Mouse (Mus musculus) natural killer cell, adult 2 months (primary cell): ENCODE measurements around the gene Camk2g.

ENCODE experiments used
- DNase-seq, 2 experiments: peaks; one replicate each; pipeline ENCODE4 v3.0.0; 2022; ENCODE audit warnings: low spot score in 2 of 2

Gene Camk2g

DNA sequence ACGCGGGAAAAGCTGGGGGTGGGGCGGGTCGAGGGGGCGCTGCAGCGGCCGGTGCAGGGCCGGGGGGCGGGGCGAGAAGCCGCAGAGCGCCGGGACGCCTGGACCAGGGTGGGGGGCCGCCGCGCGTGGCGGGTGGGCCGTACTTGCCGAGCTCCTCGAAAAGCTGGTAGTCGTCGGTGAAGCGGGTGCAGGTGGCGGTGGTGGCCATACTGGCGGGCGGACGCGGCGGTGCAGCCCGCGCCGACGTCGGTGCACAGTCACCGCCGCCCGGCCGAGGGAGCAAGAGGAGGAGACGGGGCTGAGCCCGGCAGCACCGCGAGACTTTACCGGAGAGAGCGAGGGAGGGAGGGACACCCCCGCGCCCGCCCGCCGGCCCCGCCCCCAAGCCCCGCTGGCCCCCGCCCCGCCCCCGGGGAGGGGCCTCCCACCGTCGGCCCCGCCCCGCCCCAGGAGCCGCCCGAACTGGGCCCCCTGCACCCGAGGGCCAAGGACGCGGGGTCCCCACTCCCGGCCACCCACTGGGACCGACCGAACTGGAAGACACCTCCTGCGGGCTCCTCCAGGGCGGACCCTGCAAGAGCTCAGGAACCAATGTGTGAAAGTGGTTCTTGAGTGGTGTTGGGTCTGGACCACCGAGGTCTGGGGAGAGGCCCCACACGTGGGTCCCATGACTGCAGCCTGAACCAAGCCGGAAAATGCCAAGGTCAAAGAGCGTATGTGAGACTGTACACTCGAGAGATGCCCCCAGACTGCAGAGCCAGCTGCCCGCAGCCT lies at the start of gene Camk2g:
Gene Camk2g, minus strand, starts transcription at position 331 of the 774 bp plus-strand sequence.
- peak; percentile 73 to 83 for DNase-seq

DNA sequence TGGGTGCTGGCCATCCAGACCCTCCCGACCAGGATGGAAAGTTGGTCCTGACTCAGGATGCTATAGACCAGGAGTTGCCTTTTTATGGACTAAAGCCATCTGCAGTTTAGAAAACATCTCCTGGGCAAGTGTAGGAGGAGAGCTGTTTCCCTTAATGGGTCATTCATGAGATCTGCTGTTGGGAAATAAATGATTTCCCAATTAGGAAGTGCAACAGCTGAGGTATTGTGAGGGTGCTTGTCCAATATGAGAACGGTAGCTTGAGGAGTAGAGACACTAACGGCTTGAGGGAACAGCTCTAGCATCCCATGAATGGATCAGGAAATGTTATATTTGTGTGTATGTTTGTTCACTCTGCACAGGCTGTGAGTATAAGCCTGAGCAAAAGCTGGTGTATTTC lies 48.7 kb upstream of the Camk2g start:
- no peak for DNase-seq

DNA sequence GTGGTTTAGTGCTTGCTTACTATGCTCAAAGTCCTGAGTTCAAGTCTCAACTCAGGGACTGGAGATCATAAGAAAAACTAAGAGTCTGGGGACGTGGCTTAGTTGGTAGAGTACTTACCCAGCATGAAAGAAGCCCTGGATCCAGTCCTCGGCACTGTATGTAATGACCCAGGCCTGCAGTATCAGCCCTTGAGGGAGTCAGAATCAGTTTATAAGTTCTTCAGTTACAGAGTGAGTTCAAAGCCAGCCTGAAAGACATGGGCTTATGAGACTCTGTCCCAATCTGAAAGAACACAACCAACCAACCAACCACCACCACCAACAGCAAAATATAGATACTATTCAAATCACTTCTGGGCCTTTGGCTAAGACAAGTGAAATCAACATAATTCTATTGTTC lies 47.6 kb upstream of the Camk2g start:
- no peak for DNase-seq

DNA sequence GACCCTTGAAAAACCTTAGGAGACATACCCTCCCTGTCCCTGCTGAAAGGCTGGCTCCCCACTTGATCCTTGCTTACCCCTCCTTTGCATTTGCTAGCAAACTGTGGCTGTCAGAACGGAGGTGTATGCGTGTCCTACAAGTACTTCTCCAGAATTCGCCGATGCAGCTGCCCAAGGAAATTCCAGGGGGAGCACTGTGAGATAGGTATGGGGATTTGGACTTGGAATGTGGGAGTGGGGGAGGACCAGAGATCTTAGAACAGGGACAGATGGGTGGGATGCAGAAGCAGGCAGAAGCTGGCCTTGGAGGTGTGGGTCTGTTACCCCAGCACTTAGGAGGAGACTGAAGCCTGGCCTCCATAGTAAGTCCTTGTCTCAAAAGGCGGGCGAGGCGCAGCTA lies 43.8 kb upstream of the Camk2g start:
- no peak for DNase-seq

DNA sequence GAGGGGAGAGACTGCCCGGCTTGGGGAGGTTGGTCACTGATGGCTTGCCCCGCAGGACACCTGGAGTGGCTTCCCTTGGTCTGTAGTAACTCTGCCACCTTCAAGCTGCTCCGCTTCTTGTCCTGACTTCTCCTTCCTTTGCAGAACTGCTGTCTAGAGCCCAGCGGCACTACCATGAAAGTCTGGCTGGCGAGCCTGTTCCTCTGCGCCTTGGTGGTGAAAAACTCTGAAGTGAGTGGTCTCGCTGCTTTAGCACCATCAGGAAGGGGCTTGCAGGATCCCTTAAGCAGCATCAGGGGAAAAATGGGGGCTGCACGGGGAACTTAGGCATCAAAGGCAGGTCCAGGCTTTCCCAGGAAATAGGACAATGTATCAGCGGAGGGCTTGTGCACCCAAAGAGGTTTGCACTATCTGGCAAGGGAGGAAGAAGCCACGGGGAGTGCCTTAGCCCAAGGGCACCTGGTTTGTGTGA lies 43.1 kb upstream of the Camk2g start:
- DNase-seq = no peak

DNA sequence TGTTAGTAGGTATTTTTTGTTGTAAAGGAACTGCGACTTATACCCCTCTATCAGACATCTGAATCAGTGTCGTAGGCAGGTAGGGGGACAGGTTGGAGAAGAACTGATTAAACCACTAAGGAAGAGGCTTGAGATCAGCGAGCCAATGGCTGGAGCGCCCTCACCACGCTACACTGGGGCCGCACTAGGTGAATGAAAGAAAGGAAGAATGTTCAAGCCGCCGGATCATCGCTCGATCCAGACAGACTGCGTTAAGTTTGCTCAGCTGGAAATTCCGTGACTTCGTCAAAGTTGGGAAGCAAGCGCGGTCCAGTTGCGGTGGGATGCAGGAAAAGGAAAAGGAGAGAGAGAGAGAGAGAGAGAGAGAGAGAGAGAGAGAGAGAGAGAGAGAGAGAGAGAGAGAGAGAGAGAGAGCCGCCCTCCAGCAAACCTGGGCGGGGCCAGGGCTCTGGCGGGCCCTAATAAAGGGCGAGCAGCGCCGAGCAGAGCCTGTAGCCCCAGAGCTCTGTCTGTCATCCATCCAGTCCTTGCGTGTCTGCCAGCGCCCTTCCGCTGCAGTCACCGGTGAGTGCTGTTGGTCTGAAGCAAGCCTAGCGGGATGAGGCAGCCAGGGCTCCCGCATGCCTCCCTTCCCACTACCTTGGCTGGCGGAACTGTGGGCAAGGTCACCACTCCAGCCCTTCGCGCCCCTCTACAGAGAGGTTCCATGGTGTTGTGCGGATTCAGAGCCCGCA lies 42.5 kb upstream of the Camk2g start, which contains the start of gene Plau:
Gene Plau, plus strand, starts transcription at position 490 of the 734 bp plus-strand sequence.
- DNase-seq = peak; percentile 48 to 55

DNA sequence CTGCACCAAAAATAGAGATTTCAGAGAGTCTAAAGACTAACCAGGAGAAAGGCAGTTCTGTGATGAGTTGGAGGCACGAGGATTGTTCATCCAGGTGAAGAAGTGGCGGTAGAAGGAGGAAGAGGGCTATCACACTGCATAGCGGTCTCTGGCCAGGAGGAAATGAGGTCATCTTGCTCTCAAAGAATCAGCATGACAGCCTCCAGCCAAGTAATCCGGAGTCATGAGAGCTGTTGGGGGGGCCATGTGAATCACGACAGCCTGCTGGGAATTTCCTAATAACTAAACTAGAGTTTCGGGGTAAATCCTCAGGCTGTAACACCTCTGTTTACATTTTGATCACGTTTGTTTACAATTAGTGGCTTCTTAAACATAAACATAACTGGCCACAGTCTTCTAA lies 40.2 kb upstream of the Camk2g start:
- peak; percentile 21 to 34 for DNase-seq

DNA sequence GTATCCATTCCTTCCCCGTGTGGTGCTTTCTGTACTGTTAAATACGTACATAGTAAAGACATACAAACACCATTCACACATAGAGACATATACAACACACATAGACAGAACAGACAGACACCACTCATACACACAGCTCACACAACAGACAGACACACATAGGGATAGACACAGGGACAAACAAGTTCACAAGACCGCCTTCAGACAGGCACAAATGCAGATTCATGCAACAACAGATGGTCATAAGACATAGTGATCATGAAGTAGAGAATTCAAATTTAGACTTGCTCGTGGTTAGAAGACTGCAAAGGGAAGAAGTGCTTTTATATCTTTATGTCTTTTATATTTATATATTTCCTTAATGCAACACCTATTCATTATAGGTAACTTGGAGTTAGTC lies 39.6 kb upstream of the Camk2g start:
- DNase-seq = no peak

DNA sequence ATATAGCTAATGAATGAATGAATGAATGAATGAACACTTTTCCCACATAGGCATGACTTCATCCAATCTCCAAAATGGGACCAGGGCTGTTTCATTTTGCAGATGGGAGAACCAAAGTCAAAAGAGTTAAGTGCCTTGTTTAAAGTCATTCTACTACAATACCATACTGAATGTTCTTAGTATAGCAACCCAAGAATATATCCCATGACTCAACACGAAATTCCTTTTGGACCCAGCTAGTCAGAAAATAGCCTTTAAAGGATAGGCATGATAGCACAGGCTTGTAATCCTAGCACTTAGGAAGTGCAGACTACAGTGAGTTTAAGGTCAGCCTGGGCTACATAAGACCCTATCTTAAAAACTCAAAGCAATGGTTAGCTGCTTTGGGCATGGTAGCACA lies 38.0 kb upstream of the Camk2g start:
- DNase-seq = no peak

DNA sequence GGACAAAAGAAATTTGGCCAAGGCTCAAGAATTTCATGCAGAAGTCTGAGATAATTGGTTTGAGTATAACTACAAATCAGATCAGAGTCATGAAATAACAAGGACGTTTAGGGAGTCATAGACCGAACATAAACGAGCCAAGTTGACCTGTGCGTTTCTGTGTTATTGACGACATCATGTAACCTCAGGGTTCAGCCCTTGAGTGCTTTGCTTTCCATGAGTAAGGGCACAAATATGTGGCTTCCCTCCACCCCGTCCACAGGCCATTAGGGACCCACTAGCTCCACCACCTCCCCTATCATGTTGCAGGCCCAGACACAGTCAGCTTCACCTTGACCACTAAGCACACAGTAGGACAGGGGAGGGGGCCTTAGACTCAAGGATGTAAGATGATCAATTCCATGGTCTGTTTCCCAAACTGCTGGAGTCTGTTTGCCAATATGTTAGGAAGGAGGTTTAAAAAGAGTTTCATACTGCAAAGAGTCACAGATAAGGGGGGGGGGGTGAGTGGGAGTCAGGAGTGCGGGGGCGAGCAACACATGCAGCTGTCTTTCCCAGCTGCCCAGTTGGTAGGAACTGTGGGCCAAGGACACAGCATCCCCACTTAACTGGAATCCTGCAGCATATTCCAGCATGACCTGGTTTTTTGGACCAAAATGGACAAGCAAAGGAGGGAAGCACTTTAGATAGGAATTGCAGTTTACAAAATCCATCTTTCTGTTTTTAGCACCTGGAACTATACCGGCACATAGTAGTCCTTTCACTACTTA lies 37.4 kb upstream of the Camk2g start:
- DNase-seq = no peak

DNA sequence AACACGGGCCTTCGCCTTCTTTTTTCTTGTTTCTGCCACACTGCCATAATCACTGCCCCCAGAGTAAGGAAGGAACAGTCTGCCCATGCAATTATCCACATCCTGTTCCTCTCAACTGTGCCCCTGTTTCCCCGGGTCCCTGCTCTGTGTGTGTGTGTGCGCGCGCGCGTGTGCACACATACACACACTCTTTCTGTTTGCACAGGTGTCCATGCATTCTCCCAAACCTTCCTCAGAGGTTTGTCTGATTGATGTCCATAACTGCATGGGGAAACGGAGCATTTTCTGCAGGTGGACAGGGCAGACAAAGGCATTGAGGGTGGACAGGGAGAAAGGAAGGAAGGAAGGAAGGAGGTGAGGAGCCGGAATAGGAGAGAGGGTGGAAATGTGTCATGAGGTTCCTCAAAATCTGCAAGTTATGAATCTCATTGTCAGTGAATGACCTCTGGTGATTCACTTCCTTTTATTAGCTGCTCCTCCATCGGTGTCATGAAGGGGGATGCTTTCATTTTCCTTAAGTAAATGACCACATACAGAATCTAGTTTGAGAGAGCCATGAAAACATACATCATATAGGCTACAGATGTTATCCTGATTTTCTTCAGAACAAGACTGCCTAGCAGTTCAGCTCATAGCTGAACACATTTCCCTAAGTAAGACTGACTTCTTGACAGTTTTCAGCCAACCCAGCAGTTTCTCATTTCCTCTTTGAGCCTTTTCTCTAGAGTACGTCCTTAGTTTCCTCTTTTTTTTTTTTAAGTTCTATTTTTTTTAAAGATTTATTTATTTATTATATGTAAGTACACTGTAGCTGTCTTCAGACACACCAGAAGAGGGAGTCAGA lies 35.9 kb upstream of the Camk2g start:
- peak in 1 of 2 experiments; percentile 34 for DNase-seq

DNA sequence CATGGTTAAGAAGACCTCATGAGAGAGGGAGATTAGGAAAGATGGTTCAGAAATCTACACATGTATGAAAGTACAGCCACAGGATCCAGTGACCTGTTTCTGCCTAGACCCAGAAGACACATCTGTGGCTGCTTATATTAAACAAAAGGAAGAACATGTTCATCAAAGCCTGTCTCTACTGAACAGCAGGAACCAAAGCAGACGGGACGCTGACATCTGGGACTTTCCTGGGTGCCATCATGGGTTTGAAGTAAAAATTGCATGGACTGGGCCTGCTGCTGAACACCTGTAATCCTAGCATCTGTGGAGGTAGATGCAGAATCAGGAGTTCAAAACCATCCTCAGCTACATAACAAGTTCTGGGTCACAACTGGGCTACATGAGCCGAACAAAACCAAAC lies 34.6 kb upstream of the Camk2g start:
- DNase-seq = no peak

DNA sequence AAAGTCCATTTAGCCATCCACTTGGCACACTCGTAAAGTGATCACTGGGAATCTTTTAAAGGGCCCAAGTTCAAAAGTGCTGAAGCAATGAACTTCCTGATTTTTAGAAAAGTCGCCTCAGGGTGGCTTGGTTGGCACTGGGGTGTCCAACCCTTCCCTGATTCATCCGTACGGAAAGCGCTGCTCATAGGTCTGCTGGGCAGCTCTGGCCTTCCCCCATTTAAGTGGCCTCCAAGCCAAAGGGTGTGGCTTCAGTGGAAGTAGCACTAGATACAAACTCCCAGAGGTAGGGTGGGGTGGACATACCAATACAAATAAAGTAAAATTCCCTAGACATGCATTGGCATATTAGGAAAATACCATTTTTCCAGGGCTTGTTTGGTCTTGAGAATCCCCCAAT lies 33.6 kb upstream of the Camk2g start:
- no peak for DNase-seq

DNA sequence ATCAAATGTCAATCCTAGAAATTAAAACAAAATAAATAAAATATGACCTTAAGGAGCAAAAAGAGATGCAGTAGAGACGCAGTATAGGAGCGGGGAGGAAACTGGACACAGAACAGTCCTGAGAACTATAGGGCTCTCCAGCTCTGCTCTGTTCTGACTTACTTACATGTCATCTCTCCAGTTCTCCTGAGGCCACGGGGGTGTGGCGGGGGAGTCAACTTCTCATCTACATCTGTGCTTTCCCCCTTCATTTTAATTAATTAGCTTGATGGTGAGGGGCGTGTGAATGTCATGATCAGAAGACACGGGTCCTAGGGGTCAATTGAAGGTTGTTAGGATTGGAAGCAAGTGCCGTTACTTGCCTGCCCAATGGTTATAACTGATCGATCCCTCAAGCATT lies 33.2 kb upstream of the Camk2g start:
- no peak for DNase-seq

DNA sequence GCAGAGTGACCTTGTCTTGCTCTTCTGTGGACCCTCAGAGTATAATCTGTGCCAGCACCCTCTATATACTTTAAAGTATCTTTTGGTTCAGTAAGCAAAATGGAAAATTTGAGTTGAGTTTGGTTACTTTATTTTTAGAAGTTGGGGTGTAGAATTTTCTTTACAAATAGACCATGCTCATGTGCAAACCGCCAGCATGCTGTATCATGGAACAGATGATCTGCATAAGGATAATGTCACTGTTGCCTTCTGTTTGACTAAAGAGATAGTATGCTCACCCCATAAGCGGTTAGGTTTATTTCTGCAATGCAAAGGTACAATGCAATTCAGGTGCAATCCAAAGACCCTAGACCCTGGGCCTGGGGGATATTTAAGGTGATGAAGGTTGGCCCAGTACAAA lies 31.6 kb upstream of the Camk2g start:
- DNase-seq = no peak

DNA sequence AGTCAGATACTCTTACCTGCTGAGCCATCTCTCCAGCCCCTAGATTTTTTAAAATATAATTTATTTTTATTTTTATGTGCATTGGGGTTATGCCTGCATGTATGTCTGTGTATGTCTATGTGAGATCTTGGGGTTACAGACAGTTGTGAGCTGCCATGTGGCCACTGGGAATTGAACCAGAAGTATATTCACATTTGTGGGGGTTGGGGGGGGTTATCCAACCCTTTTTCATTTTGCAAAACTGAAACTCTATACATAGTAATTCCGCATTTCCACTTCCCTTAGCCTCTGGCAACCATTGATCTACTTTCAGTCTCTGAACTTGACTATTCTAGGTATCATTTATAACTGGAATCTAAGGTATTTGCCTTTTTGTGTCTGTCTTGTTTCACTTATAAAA lies 30.6 kb upstream of the Camk2g start:
- no peak for DNase-seq

DNA sequence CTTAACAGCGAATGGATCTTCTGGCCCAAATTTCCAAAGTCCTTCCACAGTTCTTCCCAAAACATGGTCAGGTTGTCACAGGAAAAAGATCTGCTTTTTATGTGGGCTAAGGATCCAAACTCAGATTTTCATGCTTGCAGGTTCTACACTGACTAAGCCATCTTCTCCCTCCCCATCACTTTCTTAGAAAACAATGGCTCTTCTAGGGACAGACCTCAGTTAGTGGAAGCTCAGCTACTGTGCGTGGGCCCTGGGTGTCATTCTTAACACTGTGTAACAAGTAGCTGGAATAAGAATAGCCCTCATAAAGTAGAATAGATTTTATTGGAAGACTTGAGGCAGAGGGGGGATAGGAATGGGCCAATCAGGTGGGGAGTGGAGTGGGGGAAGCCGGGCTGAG lies 21.6 kb upstream of the Camk2g start:
- no peak for DNase-seq

DNA sequence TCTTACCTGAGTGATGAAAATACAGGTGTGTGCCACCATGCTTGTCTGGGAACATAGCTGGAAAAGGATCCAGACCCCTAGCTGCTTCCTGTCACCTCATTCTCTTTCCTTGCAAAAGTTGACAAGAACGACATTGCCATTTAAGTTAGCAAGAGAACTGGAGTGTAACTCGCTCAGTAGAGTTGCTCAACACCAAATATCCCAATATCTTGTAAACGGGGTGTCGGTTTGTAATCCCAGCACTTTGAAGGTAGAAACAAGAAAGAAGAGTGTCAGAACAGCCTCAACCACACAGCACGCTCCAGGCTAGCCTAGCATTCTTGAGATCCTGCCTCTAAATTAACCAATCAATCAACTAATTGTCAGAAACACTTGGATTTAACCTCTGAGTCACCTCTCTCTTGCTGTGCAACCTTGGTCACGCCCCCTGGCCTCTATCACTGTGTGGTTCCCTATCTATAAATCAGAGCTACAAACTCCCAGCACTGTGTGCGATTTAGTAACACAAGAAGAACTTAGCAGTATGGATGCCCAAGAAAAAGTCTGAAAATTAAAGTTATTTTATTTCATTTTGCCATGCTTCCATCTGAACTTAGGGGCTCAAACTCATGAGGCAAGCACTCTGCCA lies 18.0 kb upstream of the Camk2g start:
- DNase-seq = no peak

DNA sequence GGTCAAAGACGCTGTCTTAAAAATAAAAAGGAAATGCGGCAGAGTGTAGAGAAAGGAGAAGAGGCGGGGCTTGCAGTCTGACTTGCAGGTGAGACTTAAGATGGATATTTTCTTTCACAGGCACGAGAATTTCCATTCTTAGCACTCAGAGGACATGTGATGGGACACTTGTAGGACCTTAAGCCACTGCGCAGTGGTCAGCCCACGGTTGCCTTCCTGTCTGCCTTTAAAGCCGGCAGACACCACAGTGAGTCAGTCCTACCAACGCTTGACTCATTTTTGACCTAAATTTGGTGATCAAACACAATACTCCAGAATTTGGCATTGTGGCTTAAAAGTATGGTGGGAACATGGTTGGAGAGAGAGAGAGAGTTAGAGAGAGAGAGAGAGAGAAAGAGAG lies 17.3 kb upstream of the Camk2g start:
- DNase-seq = peak; percentile 29 to 52

DNA sequence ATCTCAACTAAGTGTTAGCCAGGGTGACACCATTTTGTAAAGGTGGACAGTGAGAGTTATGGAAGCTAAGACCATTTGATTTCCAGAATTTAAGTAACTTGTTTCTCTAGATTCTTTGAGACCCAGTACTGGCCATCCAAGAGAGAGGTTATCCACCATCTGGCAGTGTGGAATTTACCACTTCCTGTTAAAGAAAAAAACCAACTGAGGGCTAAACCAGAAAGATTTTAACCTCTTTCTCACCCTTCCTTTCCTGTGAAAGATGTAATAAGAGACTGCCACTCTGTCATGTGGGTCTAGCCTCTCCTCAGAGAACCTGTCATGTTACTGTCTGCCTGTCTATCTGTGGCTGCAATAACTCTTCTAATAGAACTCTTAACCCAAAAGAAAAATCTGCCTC lies 15.9 kb upstream of the Camk2g start:
- DNase-seq = no peak

DNA sequence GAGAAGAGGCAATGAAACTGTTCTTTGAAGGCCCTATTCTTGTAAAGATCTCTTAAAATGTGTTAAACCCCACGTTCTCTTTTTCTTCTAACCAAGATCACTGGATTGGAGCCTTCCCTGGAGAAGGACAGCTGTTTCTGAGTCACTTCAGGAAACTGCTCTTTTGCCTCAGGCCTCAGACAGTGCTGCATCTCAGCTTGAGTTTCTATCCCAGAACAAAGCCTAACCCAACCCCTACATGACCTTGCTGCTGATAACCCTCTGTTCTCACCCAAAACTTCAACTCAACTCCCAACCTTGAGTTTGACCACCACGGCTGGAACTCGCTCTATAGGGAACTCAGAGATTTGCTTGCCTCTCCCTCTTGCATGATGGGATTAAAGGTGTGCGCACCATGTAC lies 15.5 kb upstream of the Camk2g start:
- DNase-seq = no peak
